Mouse (Mus musculus) 3134 (cell line): ENCODE measurements at regions not wholly inside any gene's neighbourhood (a gene's known extent, or its start where the extent isn't known, plus 50 kb on each side); places are given as distances from the start of the nearest gene placed in this dataset.

ENCODE experiments used
- DNase-seq: peaks from one replicate; pipeline ENCODE4 v3.0.0-alpha.2; 2011; ENCODE audit warnings: low spot score; ENCODE audit not compliant: insufficient read length; ENCODE audit errors: extremely low read depth

DNA sequence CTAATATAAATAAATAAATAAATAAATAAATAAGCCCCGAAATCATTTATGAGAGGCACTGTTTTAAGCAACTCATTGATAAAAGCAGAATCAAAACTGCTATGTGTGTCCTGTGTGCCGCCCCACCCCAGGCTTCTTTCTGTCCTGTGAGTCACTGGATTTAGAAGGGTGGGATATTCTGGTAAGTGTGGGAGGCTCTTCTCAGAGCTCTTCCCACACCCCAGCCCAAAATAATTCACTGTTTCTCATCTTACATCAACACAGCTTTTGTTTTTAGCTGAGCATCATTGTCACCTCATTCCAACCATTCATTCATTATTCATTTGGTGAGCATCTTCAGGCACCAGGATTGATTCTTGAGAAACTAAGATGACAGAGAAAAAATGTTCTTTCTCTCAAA, 118.4 kb downstream of the Barx2 start:
- DNase-seq: no peak

DNA sequence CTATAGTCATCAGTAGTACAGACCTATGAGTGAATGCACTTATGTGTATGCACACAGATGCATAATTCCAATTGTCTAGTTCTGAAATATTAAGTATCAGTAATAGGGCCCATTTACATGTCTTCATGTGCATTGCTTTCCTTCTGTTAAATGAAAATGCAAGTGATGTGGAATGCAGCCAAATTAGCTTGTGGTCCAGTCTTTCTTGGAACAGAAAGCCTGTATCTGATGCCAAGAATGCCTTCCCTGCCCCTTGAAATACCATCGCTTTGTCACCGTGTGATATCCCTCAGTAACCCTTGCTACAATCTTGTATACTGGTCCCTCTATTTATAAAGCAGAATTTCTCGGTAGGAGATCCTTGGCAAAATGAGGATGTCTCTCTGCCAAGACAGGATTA, 137.3 kb downstream of the Barx2 start:
- DNase-seq: no peak

DNA sequence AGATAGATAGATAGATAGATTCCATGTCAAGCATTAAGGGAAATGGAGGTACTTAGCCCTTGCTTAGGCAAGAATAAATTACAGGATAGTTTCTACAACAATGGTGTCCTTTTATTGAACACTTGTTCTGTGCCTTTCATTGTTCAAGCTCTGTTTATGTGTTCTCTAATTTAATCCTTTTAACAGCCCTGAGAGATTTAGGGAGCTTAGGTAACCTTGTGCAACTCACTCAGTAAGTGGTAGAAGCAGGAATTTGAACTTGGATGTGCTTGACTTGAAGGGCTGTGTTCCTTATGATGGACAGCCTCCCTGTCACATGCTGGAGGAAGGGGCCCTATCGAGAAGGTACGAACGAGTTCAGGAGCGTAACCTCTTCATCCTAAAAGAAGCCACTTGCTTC, 147.9 kb downstream of the Barx2 start:
- DNase-seq: no peak

DNA sequence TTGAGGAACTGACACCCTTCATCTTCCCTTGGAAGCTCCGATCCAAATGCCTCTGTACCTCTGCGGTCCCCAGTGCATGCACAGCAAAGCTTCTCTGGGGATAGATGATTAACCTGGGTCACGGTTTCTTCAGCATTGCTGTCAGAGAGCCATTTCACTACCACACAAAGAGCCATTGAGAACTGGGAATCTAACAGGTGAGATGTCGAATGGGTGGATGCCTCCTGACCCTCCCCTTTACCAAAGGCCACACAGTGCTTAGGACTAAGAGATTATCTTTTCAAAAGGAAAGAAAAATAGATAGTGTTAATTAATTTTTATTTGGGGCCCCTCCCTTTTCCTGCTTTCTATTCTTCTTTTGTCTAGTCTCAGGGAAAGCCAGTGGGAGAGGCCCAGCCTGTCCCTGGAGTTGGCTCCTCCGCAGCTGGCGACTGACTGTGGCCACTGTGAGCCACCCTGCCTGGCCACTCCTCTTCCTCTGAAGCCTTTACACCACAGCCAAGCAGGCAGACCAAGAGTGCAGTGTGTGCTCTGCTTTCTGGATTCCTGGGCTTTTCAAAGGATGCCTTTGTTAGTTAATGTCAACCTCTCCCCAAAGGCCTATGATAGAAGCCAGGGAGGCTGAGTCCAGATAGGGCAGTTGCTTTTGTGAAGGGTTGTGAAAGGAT, 155.2 kb downstream of the Barx2 start:
- DNase-seq: no peak

DNA sequence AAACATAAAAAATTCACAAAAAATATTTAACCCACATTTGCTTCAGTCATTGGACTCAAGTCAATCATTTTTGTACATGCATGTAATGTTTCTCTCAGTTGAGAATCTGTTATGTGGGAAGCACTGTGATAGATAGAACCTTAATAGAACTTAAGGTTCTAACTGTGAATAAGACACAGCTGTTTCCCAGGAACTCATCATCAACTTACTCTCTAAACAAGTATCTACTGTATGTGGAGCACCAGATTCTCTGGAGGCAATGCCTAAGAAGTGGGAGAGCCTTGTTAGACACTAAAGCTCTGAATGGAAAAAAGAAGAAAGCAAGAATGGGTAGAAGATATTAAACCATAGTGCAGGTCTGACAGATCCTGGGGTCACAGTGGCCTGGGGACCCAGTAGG, 182.8 kb downstream of the Barx2 start:
- no peak for DNase-seq

DNA sequence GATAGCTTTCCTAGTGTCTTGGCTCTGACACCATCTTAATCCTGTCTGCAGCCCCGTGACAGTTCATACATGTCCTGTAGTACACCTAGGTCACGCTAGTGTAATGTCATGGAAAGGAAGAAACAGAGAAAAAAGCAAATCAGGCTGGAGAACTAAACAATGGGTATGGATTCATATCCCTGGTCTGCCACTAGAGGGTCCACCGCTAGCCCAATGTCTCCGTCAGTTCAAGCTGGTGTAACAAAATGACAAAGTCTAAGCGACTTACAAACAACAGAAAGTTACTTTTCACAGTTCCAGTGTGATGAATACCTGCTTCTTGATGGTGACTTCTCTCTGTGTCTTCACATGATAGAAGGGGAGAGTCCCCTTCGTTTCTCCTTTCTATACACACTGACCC, 194.0 kb downstream of the Barx2 start:
- DNase-seq: no peak

DNA sequence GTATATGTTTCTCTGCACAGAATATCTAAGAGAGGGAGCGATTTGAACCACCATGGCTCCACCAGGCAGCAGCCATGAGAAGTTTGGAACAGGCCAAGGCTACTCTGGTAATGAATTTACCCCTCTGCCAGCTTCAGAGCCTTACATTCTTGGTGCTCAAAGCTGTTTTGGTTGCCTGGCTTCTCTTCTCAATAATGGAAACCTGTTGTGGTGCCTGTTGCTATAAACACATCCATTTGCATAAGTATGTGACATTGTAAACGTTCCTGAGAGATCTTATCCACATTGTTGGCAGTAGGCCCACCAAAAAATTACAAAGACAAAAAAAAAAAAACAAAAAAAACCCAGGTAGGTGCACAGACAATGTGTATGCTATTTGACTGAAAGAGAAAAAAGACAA, 203.2 kb downstream of the Barx2 start:
- DNase-seq: no peak

DNA sequence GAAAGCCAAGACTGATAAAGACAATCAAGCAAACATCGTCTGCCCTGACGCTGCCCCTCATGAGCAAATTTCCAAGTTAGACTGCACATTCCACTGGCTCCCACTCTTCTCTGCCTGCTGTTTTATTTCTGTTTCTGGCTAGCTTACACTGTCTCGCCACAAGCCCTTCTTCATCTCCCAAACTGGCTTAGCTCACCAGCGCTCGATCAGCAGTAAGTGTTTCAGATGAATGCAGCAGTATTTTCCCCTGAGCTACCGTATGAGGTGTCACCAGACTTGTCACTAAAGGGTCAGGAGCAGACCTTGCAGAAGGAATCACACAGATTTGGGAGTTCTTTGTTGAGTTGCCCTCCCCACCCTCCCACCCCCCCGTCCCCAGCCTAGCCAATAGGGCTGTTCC, 206.6 kb downstream of the Barx2 start:
- DNase-seq: no peak

DNA sequence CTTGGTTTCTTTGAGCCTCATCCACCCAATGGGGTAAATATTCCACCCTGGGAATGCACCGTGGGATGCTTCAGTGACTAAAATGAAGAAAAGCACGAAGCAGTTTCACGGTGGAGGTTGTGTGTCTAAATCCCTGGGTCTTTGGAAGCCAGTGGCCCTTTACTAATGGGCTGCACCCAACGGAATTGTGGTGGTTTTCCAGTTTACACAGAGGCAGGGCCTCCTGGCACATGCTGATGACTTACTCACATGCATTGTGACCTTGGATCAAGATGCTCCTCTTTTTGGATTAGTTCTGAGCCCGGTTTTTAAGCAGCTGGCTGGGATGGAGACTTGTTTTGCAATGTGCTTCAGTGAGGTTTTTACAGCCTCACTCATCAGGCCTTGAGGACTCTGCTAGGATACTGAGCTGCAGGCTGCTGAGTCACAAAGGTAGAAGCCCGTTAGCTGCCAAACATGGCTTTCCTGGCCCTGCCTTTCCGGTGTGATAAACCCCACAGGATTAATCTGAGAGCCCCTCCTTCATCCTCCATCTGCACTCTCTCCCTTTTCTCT, 222.3 kb downstream of the Barx2 start:
- DNase-seq: no peak

DNA sequence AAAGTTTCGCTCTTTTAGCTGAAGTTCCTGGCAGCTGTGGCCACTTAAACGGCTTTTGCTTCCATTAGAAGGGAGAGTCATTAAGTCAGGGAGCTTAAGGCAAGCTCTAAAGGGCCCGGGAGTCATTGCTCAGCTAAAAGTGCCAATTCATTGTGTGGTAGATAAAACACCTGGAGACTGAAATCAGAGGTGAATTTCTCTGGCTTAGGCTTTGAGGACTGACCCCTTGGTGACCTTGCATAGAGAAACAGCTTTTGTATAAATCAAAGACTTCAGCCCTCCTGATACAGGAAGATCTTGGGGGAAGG, 224.1 kb upstream of the Tmem45b start:
- DNase-seq: no peak

DNA sequence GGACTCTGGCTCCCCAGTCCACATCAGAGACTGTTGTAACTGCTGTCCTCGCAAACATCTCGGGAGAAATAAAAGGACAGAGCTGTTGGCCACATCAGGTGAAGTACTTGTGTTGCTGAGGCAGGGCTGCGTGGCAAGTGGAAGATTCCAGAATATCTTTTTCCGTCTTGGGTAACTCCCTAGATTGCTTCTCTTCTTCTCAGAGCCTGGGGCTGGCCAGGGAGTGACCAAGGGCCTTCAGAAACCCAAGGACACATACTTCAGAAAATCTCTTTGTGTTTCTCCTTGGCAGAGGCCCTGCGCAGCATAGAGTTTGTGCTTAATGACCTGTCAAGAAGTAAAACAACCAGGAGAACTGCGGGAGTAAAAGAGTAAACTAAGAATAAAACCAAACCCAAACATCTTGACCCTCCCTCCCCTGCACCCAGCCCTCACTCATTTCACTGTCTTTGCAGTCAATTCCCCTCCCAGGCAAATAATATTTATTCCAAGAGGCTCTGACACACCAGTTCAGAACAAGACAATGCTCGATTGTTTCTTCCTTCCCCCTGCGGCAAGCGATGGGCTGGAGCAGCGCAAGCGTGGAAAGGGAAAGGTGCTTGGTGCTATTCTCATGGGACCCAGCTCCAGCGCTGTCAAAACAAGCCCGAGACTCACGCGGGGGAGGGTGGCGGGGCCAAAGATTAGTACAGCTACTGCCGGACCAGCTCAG, 223.6 kb upstream of the Tmem45b start:
- no peak for DNase-seq

DNA sequence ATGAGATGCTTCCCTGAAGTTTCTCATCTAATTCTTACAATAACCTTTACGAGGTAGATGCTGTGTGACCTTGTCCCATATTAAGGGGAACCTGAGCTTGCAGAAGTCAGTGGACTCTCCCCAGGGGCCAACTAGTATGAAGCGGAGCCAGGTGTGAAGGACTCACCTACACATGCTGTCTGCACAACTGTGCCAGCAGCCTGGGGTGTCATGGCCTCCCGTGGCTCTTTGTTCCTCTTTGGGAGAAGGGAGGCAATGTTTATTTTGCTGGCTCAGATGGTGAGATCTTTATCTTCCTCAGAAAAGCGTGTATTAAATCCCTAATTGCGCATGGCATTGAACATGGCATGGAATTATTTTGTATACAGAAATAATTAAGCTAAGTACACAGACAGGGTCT, 222.2 kb upstream of the Tmem45b start:
- DNase-seq: no peak

DNA sequence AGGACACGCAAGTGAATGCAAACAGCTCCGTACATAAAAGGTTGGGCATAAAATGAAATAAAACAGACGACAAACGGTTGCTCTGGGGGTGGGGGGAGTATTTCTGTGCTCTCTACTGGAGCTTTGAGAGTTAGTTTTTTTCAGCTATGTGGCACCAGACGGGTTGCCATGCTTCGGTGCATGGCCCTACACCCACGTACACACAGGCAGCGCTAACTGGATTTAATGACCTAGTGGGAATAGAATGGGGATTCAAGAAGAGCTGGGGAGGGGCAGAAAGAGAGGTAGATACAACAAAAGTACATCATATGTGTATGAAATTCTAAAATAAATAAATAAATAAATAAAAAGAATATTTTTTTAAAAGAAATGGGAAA, 220.5 kb upstream of the Tmem45b start:
- no peak for DNase-seq

DNA sequence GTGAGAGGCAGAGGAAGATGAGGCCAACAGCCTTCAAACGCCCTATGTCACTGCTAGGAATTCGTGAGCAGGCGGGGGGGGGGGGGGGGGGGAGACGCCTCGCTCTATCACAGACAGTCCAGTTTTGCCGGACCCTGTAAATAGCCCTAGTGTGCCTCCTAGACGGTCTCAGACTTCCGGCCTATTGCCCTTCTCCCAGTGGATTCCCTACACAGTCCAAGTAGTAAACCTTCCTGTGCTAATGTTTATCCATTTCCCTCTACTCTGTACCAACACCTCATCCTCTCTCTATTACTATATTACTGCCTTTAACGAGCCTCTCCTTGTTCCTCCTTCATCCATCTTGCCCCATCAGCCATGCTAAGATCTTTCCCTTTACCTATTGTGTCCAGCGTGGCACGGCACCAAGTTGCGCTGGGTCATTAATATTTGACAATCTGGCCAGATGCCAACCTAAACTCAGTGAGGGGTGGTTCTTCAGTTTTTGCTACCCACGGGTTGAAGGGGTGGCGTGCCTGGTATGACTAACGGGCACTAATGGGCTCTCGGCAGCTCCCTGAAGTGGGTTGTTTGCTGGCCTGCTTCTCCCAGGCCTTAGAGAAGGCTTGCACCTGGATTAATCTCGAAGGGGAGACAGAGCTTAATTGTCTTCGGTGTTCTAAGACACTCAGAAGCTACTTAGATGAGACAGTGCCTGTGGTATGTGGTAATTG, 220.0 kb upstream of the Tmem45b start:
- no peak for DNase-seq

DNA sequence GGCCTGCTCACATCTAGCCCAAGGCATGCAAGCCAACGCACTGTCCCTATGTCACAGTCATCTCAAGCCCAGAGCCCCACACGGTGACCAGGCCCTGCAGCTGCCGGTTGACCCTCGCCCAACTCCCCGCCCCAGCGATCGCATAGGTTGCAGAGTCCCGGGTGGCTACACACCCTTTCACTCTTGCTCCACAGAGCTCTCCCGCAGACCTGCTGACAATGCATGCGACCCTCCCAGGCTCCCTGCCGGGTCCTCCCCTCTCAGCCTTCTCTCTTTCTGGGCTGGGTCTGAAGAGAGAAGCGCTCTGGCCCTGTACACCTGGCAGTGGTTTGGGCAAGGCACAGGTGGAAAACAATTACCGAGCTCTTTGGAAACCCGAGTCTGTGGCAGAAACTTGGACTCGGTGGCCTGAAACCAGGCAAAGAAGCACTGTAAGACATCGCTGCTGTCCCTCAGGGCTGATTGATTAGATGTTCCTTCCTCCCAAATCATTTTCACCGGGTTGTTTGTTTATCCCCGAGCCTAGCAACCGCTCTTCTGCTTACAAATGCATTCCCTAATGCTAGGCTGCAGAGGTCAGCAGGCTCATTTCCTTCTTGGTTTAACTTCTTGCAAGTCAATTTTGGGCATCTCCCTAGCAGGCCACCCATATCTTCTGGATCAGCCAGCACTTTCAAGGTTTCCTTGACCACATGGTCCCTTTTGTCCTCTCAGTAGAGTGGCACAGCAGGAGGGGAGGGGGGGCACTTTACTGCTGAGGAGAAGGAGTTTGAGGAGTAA, 219.2 kb upstream of the Tmem45b start:
- DNase-seq: peak; percentile 8

DNA sequence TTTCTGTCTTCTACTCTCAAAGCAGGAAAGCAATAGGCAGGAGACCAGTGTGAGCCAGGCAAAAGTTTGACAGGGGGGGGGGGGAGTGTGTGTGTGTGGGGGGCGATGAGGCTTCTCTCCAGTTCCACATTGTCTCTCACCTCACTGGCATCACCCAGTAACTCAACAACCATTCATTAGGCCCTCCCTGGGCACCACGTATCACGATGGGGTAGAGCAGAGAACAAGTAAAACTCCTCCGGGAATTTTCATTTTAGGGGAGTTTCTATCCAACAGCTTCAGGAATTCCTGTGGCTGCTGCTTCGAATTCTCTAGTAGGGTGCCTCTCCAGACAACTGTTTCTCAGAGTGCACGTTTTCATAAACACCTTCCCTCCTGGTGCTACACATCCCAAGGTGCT, 218.6 kb upstream of the Tmem45b start:
- DNase-seq: no peak

DNA sequence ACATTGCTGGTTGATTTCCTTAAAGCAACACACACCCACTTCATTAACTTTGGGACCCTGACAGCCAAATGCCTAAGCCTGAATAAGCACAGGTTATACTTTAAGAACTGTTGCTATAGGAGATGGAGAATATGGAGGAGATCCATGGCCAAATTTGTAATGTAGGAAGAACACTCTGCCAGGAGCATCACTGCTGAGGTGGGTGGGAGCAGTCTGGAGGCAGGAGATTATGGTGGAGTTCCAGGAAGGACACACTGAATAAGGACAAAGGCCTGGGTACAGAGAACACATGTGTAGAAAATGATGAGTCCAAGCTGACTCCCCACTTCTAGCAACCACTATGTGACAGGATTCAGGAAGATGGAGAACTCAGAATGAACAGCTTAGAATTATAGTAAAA, 212.9 kb upstream of the Tmem45b start:
- no peak for DNase-seq

DNA sequence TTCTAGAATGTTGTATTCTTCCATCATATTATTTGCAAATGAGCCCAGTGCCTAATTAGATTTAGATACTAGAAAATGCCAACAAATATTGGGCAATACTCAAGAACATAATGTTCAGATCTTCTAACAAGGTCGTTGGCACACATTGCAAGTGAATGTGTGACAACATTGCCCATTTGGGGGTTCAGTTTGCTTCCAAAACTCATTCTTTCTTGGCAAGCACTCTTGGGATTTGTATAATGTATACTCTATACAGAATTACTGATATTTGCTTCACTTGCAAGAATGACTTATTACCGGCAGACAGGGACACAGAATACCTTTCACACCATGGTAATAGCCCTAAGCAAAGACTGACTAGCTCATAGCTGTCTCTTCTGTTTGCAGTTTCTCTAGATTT, 194.8 kb upstream of the Tmem45b start:
- no peak for DNase-seq

DNA sequence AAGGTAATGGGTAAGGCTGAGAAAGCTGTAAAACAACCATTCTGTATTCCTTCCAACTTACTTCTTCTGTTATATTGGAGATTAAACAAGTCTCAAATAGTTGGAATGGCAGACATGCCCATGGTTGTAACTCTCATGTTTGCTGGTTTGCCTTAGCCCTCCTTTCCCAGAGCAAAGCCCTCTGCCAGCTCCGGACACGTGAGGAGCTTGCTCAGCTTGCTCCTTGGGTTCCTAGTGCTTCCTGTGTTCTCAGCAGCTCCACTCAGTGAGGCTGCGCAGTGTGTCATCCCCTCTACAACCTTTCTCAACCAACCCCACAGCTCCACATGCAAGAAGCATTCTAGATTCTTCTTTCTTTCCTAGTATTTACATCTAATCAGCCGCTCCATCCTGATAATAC, 193.3 kb upstream of the Tmem45b start:
- no peak for DNase-seq

DNA sequence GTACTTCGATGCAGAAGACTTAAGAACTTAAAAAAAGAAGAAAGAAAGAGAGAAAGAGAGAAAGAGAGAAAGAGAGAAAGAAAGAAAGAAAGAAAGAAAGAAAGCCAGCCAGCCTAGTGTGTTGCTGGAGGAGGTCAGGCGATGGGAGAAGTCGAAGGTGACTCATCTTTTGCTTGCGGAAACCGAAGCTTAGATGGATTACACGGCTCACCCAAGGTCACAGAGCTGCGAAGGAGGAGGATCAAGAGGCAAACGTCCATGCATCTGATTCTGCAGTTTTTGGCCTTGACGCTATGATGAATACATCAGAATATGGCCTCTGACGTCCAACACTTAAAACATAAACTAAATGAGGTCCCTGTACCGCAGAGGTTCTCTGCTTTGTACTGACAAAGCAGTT, 192.4 kb upstream of the Tmem45b start:
- DNase-seq: no peak

DNA sequence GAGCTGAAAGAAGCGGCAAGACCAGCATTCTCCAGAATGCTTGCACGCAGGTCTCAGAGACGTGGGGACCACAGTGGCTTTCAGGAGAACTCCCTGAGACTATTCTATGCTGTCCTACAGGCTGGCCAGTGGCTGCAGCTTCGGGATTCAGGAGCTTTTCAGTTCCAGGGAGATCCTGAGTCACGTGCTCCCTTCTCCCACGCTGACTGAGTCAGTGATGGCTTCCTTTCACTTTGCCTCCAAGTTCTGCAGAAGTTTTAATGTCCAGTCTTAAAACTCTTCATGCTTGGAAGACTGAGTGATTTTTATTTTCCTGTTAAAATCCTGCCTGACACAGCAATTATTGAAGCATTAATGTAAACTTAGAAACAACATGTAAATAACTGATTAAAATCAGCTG, 190.5 kb upstream of the Tmem45b start:
- no peak for DNase-seq
